Mouse (Mus musculus): ENCODE results near the gene Gm10408.
"Not testable (repeated sequence)": the region's sequence is repeated elsewhere in the genome, so short reads cannot be mapped to it uniquely, and the experiment has no call there.

The Gm10408 gene

GRCm38 (mm10) chr14:3449079-3449478 is at the start of gene Gm10408:
Gene Gm10408 (plus strand): TSS chr14:3449379.
- not testable (repeated sequence) for DNase-seq (ENCODE audit: low read depth)

GRCm38 (mm10) chr14:3412314-3412713 is 36.9 kb upstream of the Gm10408 start, which contains the start of gene Gm10409:
Gene Gm10409 (plus strand): TSS chr14:3412614.
- not testable (repeated sequence) for DNase-seq (ENCODE audit: low read depth)

GRCm38 (mm10) chr14:3427803-3428202 is 21.4 kb upstream of the Gm10408 start, which contains the start of gene Gm3005:
Gene Gm3005 (plus strand): TSS chr14:3428103.
- DNase-seq (ENCODE audit: low read depth), result not testable (repeated sequence)

All from naive thymus-derived CD4-positive, alpha-beta T cell, adult 2 months (primary cell).